Mouse (Mus musculus) embryonic facial prominence, embryonic 11.5 days (tissue): ENCODE measurements around the gene Gm20388. TPM values are rescaled to one million over a fixed set of nuclear protein-coding genes. Genes with fewer than 3 reads are reported as not detected.

Experiments
- ATAC-seq: fragments of 200-750 bp; cut with Nextera tagmentation; replicated peaks from 2 replicates; pipeline ENCODE4 v1.8.0; 2017; ENCODE audit warnings: low read depth; ENCODE audit not compliant: insufficient number of reproducible peaks, low FRiP score, low TSS enrichment
- DNase-seq: peaks from one replicate; pipeline ENCODE4 v3.0.0-alpha.2; 2015; ENCODE audit warnings: low spot score
- H3K27ac ChIP-seq: fragments of 300-500 bp; sonication (generic); replicated peaks from 2 replicates; pipeline ENCODE4 v1.5.1; 2014; ENCODE audit warnings: mild to moderate bottlenecking, low read depth, low read length, control low read depth
- H3K27me3 ChIP-seq: fragments of 300-500 bp; sonication (generic); 2 replicates; pipeline ENCODE4 v1.6.1; 2014; ENCODE audit warnings: mild to moderate bottlenecking, low read length, moderate library complexity, mixed read lengths; ENCODE audit not compliant: control insufficient read depth, insufficient read depth
- H3K36me3 ChIP-seq: fragments of 300-500 bp; sonication (generic); replicated peaks from 2 replicates; pipeline ENCODE4 v1.6.1; 2014; ENCODE audit warnings: low read depth, mild to moderate bottlenecking, low read length, moderate library complexity, mixed read lengths; ENCODE audit not compliant: control insufficient read depth, insufficient read depth
- H3K4me1 ChIP-seq: fragments of 300-500 bp; sonication (generic); 2 replicates; pipeline ENCODE4 v1.6.1; 2014; ENCODE audit warnings: low read length, mixed read lengths; ENCODE audit not compliant: control insufficient read depth, insufficient read depth
- H3K4me2 ChIP-seq: fragments of 300-500 bp; sonication (generic); 2 replicates; pipeline ENCODE4 v1.6.1; 2014; ENCODE audit warnings: low read depth, mild to moderate bottlenecking, control low read depth, low read length, moderate library complexity
- H3K4me3 ChIP-seq: fragments of 300-500 bp; sonication (generic); 2 replicates; pipeline ENCODE4 v1.5.1; 2014; ENCODE audit warnings: low read depth, low read length, control low read depth
- H3K9ac ChIP-seq: fragments of 300-500 bp; sonication (generic); replicated peaks from 2 replicates; pipeline ENCODE4 v1.6.1; 2014; ENCODE audit warnings: mild to moderate bottlenecking, control low read depth, low read length
- H3K9me3 ChIP-seq: fragments of 300-500 bp; sonication (generic); replicated peaks from 2 replicates; pipeline ENCODE4 v1.6.1; 2016; ENCODE audit warnings: mild to moderate bottlenecking, low read length, inconsistent platforms, mixed read lengths; ENCODE audit not compliant: control insufficient read depth
- WGBS: fragments of 180-500 bp; shearing (Covaris S2); extraction: QIAGEN DNeasy Blood & Tissue Kit; methylation state at CpG from one replicate; pipeline ENCODE4 v1.1.7; 2014; 5-methylcytosine and 5-hydroxymethylcytosine counted together
- polyA plus RNA-seq: library from polyadenylated mRNA; unstranded; fragments of >200 nt; fragmentation: Nextera tagmentation; extraction: Ambion mirVana; gene quantifications from 2 replicates; pipeline ENCODE4 v1.2.1, GENCODE M21; 2014

The Gm20388 gene
- polyA plus RNA-seq, 1 experiment from 2014 or later, result 3.1 TPM

DNA sequence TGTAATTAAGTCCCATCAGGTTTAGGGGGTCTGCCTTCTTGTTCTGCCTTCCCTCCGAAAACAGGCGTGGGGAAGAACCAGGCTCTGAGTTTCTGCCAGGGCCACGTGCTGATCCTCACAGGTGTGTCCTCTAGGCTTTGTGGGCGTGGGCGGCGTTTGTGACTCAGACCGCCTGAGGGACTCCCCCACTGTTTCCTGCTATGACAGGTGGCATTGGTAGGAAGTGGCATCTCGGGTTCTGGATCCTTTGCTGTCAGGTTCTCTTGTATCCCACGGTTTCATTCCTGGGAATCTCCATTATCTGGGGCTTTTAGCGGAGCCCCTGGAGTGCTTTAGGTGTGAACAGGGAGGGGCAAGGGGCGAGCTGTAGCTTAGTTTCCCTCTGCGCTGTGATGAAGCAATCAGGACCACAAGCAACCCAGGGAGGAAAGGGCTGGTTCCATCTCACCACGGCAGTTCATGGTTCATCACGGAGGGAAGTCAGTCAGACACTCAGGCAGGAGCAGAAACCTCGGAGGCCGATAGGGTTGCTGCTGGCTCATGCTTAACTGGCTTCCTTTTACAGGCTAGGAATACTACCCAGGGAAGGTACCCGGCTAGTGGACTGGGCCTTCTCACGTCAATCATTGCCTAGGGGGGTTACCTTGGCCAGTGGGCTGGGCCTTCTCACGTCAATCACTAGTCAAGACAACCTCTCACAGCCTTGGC, 791.3 kb downstream of the Gm20388 start:
- H3K27ac ChIP-seq, result no peak overlapping the region
- no peaks in the 10 kb centered on the region for H3K27me3 ChIP-seq
- H3K4me1 ChIP-seq, result no peaks in the 10 kb centered on the region
- no peak overlapping the region for H3K4me3 ChIP-seq
- DNase-seq (no peak), ATAC-seq (no peak)
- no peaks in the 10 kb centered on the region for H3K36me3 ChIP-seq
- no peaks in the 10 kb centered on the region for H3K9me3 ChIP-seq
- H3K9ac ChIP-seq, result no peak overlapping the region
- H3K4me2 ChIP-seq, result no peak overlapping the region
- WGBS, result 59% methylated on average over 19 of the region's 19 CpGs

DNA sequence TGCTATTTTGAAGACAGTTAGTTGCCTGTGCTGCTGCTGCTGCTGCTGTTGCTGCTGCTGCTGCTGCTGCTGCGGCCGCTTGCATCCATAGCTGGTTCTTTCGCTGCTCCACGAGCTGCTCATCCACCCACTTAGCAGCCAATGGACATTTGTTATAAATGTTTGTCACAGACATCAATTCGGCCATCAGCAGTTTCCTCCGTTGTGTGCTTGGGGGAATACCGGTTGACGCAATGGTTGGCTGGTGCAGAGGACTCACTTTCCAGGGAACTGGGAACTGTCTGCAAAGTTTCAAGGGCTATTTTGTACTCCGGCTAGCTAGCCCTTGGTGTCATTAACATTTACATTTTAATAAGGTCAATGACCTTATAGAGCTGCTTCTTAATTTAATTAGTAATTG, 793.6 kb downstream of the Gm20388 start:
- ATAC-seq, result no peak

DNA sequence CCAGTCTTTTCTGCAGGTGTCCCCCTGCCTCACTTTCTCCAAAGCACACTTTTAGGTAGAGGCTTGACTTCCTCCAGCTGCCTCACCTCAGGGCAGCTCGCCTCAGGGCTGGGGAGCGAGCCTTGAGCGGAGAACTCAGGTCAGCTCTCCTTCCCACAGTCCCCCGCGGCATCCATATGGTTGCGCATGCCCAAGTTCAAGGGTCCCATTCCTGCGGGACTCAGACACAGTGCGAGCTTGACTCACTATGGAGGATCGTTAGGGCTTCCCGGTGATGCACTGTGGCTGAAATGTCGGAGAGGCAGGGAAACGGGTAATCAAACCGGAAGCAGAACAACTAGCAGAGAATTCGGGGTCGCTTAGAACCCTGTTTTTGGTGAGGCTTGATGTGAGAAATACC, 794.5 kb downstream of the Gm20388 start:
- Histone ChIP-seq H3K4me3 (no peak overlapping the region), H3K9ac (no peak overlapping the region), H3K4me1 (no peaks in the 10 kb centered on the region), H3K9me3 (no peaks in the 10 kb centered on the region), H3K27ac (no peak overlapping the region), H3K36me3 (no peaks in the 10 kb centered on the region), H3K27me3 (no peaks in the 10 kb centered on the region), H3K4me2 (no peak overlapping the region)
- WGBS, result 87% methylated on average over 15 of the region's 15 CpGs
- DNase-seq, result no peak
- no peak for ATAC-seq

More for the DNA sequence above, 793.6 kb downstream of the Gm20388 start:
- H3K9me3 ChIP-seq, result no peaks in the 10 kb centered on the region
- H3K4me1 ChIP-seq, result no peaks in the 10 kb centered on the region
- H3K27me3 ChIP-seq, result no peaks in the 10 kb centered on the region
- H3K4me3 ChIP-seq, result no peak overlapping the region
- no peak overlapping the region for H3K9ac ChIP-seq
- 74% methylated on average over 9 of the region's 9 CpGs for WGBS
- no peak overlapping the region for H3K4me2 ChIP-seq
- no peak for DNase-seq
- no peak overlapping the region for H3K27ac ChIP-seq
- no peaks in the 10 kb centered on the region for H3K36me3 ChIP-seq

DNA sequence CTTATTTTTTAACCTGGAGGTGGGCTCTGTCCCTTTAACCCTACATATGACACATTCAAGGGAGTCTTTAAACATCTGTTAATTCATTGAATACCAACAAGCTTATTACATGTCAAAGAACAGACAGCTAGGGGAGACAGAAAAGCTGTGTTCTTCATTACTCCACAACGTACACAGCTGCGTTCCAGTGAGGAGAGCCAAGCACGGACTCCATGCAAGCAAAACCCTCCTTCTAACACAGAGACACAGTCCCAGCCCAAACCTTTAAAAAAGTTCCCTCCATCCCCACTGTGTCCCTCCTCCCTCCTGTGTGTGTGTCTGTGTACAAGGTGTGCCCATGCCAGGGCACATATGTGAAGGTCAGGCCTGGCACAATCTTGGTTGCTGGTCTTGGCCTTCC, 795.6 kb downstream of the Gm20388 start:
- 74% methylated on average over 3 of the region's 3 CpGs for WGBS

DNA sequence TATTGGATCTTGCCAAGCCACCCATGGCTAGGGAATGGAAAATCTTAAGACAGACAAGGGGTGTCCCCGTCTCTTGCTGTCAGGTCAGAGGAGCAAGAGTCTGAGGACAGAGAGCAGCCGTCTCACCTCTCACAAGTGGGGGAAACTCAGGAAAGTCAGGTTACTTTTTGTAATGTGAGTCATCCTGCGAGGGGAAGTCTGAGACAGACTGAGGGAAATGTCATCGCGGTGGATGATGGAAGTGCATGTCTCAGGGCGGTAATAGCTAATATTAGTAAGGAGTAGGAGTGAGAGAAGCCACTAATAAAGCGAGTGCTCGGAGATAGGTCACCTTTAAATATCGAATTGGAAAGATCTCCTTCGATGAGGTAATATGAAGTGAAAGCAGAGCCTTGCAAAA, 798.5 kb downstream of the Gm20388 start:
- H3K4me3 ChIP-seq, result no peak overlapping the region
- 79% methylated on average over 10 of the region's 10 CpGs for WGBS
- H3K27me3 ChIP-seq, result no peaks in the 10 kb centered on the region
- no peaks in the 10 kb centered on the region for H3K36me3 ChIP-seq
- no peak for DNase-seq
- H3K9ac ChIP-seq, result no peak overlapping the region
- no peaks in the 10 kb centered on the region for H3K4me1 ChIP-seq
- no peaks in the 10 kb centered on the region for H3K9me3 ChIP-seq
- H3K27ac ChIP-seq, result no peak overlapping the region
- ATAC-seq, result no peak
- H3K4me2 ChIP-seq, result no peak overlapping the region

More for the DNA sequence above, 795.6 kb downstream of the Gm20388 start:
- Histone ChIP-seq H3K36me3 (no peaks in the 10 kb centered on the region), H3K4me2 (no peak overlapping the region), H3K9ac (no peak overlapping the region), H3K27ac (no peak overlapping the region), H3K4me3 (no peak overlapping the region), H3K4me1 (no peaks in the 10 kb centered on the region), H3K27me3 (no peaks in the 10 kb centered on the region), H3K9me3 (no peaks in the 10 kb centered on the region)
- no peak for ATAC-seq
- no peak for DNase-seq

DNA sequence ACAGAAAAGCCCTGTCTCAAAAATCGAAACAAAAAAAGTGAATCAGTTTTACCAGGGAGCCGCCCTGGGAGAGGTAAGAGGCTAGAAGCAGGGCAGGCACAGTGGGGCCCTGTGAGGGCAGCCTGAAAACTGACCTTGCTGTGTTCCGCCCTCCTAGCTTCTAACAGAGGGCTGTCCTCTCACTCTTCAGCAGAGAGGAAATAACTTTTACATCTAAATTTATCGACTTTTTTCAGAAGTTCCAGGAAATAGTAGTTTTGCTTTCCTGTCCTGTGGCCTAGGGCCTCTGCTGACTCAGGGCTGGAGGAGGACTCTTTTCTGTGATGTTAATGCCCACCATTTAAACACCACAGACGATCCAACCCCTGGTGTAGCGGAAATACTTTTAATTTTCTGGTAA, 804.6 kb downstream of the Gm20388 start:
- Histone ChIP-seq H3K36me3 (no peaks in the 10 kb centered on the region), H3K9ac (no peak overlapping the region), H3K27me3 (no peaks in the 10 kb centered on the region), H3K9me3 (no peaks in the 10 kb centered on the region), H3K27ac (no peak overlapping the region), H3K4me1 (no peaks in the 10 kb centered on the region), H3K4me3 (no peak overlapping the region), H3K4me2 (no peak overlapping the region)
- 77% methylated on average over 6 of the region's 6 CpGs for WGBS
- ATAC-seq (no peak), DNase-seq (no peak)

DNA sequence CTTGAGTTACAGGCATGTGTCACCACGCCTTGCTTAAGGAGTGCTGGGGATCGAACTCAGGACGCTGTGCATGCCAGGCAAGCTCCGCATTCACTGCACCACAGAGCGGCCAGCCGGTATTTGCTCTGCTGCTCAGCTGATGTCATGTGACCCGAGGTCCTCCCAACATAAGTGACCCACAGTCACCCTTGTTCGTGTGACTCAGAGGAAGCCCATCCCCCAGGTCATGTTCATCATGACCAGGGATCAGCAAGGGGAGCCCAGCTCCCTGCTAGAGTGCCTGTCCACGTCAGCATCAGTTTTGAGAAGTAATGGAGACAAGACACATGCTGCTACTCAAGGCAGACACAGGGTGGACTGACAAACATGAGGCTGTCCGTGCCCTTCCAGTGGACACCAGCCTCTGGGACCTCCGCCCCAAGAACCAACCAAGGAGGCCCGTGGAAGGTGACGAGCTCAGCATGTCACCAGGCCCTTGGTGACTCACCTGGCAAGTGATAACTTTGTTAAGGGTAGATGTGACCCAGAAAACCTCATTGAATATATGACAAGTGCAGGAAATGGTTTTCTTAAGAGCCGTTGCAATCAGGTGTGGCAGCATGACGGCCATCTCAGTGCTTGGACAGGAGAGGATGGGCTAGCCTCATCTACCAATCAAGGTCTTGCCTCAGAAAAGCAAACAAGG, 805.5 kb downstream of the Gm20388 start:
- no peak overlapping the region for H3K4me3 ChIP-seq
- H3K27me3 ChIP-seq, result no peaks in the 10 kb centered on the region
- H3K9ac ChIP-seq, result no peak overlapping the region
- ATAC-seq (no peak), DNase-seq (no peak)
- 77% methylated on average over 15 of the region's 15 CpGs for WGBS
- no peak overlapping the region for H3K27ac ChIP-seq
- H3K9me3 ChIP-seq, result no peaks in the 10 kb centered on the region
- no peaks in the 10 kb centered on the region for H3K4me1 ChIP-seq
- no peaks in the 10 kb centered on the region for H3K36me3 ChIP-seq
- H3K4me2 ChIP-seq, result no peak overlapping the region

DNA sequence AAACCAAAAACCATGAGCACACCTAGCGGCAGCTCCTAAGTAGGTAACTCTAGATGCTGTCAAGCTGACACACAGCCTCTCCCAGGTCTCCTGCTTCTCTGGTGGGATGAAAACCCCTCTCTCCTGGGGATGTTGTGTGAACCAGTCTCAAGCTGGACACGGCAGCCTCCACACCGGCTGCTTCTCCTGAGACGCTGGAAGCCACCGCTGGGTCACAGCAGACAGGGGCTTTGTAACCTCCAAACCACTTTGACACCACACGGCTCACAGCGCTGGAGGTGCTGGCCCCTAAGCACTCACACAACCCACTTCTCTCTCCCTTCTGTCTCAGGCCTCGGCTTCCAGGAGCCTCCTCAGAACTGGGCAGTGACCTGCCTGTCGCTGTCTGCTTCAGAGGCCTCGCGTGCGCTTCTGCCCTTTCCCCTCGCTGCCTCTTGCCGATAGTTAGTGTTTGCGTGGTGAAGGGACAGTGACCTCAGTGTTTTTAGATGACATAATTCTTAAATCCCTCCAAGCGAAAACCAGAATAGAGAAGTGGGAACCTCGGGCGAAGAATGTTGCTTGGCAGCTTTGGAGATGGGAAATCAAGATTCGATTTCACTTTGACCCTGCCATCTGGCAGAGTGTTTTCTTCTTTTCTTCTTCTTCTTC, 809.1 kb downstream of the Gm20388 start:
- no peaks in the 10 kb centered on the region for H3K9me3 ChIP-seq
- no peaks in the 10 kb centered on the region for H3K27me3 ChIP-seq
- no peak overlapping the region for H3K4me3 ChIP-seq
- H3K9ac ChIP-seq, result no peak overlapping the region
- 59% methylated on average over 19 of the region's 19 CpGs for WGBS
- no peak for DNase-seq
- no peak overlapping the region for H3K27ac ChIP-seq
- ATAC-seq, result no peak
- H3K4me2 ChIP-seq, result no peak overlapping the region
- H3K36me3 ChIP-seq, result no peaks in the 10 kb centered on the region
- H3K4me1 ChIP-seq, result no peaks in the 10 kb centered on the region
